Mouse (Mus musculus): ENCODE measurements around the gene Lrrc28.

DNA sequence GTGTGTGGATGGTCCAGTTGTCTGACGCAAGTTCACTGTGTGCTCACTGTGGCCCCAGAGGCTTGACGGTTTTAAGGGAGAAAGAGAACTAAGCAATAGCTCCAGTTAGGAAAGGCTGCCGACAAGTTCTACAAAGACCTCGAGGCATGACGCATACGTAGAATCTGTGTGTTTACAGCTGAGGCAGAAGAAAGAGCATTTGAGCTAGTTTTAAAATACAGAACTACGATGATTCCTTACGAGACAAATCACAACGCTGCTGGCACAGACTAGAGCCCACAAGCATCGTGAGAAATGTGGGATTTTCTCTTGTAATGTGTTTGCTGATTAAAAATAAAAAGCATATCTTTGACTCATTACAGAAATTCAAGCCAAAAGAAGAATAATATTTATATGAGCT lies 125.1 kb downstream of the Lrrc28 start:
- TF ChIP-seq CTCF (IDR thresholded peaks at IDR 0.05; ENCODE audit: extremely low read depth, insufficient read depth, insufficient read length, insufficient replicate concordance) (no peak), POLR2A (IDR thresholded peaks at IDR 0.05; ENCODE audit: low read depth, low read length) (no peak)

Measured in spleen, adult 2 months (tissue).